Mouse (Mus musculus): Measurements from ENCODE around the gene Rxfp4. TPM values are rescaled to one million over a fixed set of nuclear protein-coding genes. Genes with fewer than 3 reads are reported as not detected.

Gene Rxfp4
- total RNA-seq, 2 experiments from 2014 or later = 0.20 TPM; not detected in 1

GRCm38 (mm10) chr3:88651669-88652618, 998 bp downstream of the Rxfp4 start:
- no peak for DNase-seq

GRCm38 (mm10) chr3:88650713-88651504, 2.0 kb downstream of the Rxfp4 start:
- DNase-seq = no peak

GRCm38 (mm10) chr3:88649967-88650366, 3.0 kb downstream of the Rxfp4 start:
- DNase-seq = no peak

GRCm38 (mm10) chr3:88649186-88649585, 3.8 kb downstream of the Rxfp4 start:
- no peak for DNase-seq

GRCm38 (mm10) chr3:88648452-88649168, 4.3 kb downstream of the Rxfp4 start:
- DNase-seq = no peak

- no peak for DNase-seq
Observed at GRCm38 (mm10) chr3:88647779-88648413, 5.0 kb downstream of the Rxfp4 start.

- no peak for DNase-seq
Observed at GRCm38 (mm10) chr3:88647076-88647475, 5.9 kb downstream of the Rxfp4 start.

GRCm38 (mm10) chr3:88646426-88646995, 6.4 kb downstream of the Rxfp4 start:
- DNase-seq = no peak

GRCm38 (mm10) chr3:88645937-88646336, 7.0 kb downstream of the Rxfp4 start:
- DNase-seq = no peak

GRCm38 (mm10) chr3:88643078-88643477, 9.9 kb downstream of the Rxfp4 start:
- DNase-seq = no peak

GRCm38 (mm10) chr3:88640676-88641075, 12.3 kb downstream of the Rxfp4 start:
- peak; percentile 77 for DNase-seq

GRCm38 (mm10) chr3:88639239-88639638, 13.7 kb downstream of the Rxfp4 start:
- no peak for DNase-seq

GRCm38 (mm10) chr3:88637134-88637533, 15.8 kb downstream of the Rxfp4 start:
- DNase-seq = no peak

GRCm38 (mm10) chr3:88636555-88636986, 16.4 kb downstream of the Rxfp4 start:
- no peak for DNase-seq

- no peak for DNase-seq
Observed at GRCm38 (mm10) chr3:88635506-88636275, 17.3 kb downstream of the Rxfp4 start.

- DNase-seq = no peak
Observed at GRCm38 (mm10) chr3:88633056-88633455, 19.9 kb downstream of the Rxfp4 start.

- DNase-seq = peak; percentile 54
Observed at GRCm38 (mm10) chr3:88631921-88632587, 20.9 kb downstream of the Rxfp4 start.

GRCm38 (mm10) chr3:88630849-88631341, 22.0 kb downstream of the Rxfp4 start:
- peak; percentile 61 for DNase-seq

- no peak for DNase-seq
Observed at GRCm38 (mm10) chr3:88630018-88630417, 22.9 kb downstream of the Rxfp4 start.

GRCm38 (mm10) chr3:88629244-88629643, 23.7 kb downstream of the Rxfp4 start:
- no peak for DNase-seq
